Mouse (Mus musculus) limb, embryonic 12.5 days (tissue): ENCODE results near the gene Acp5. TPM values are rescaled to one million over a fixed set of nuclear protein-coding genes. Genes with fewer than 3 reads are reported as not detected.
"Not testable (repeated sequence)": the region's sequence is repeated elsewhere in the genome, so short reads cannot be mapped to it uniquely, and the experiment has no call there.

Experiments used
- ATAC-seq: fragments of 200-750 bp; cut with Nextera tagmentation; 2 replicates; pipeline ENCODE4 v1.8.0; 2017; ENCODE audit warnings: low read depth, moderate TSS enrichment; ENCODE audit not compliant: insufficient number of reproducible peaks, insufficient read depth, low FRiP score, low TSS enrichment
- H3K27ac ChIP-seq: fragments of 300-500 bp; sonication (generic); 2 replicates; pipeline ENCODE4 v1.5.1; 2016; ENCODE audit warnings: mild to moderate bottlenecking, moderate library complexity
- H3K27me3 ChIP-seq: fragments of 300-500 bp; sonication (generic); 2 replicates; pipeline ENCODE4 v1.6.1; 2016; ENCODE audit warnings: mild to moderate bottlenecking, moderate library complexity
- H3K36me3 ChIP-seq: fragments of 300-500 bp; sonication (generic); 2 replicates; pipeline ENCODE4 v1.6.1; 2016; ENCODE audit warnings: mild to moderate bottlenecking, moderate library complexity
- H3K4me1 ChIP-seq: fragments of 300-500 bp; sonication (generic); replicated peaks from 2 replicates; pipeline ENCODE4 v1.6.1; 2016
- H3K4me2 ChIP-seq: fragments of 300-500 bp; sonication (generic); 2 replicates; pipeline ENCODE4 v1.6.1; 2016; ENCODE audit warnings: mild to moderate bottlenecking, moderate library complexity
- H3K4me3 ChIP-seq: fragments of 300-500 bp; sonication (generic); replicated peaks from 2 replicates; pipeline ENCODE4 v1.5.1; 2016; ENCODE audit warnings: mild to moderate bottlenecking
- H3K9ac ChIP-seq: fragments of 300-500 bp; sonication (generic); replicated peaks from 2 replicates; pipeline ENCODE4 v1.6.1; 2016; ENCODE audit warnings: mild to moderate bottlenecking, moderate library complexity
- H3K9me3 ChIP-seq: fragments of 300-500 bp; sonication (generic); 2 replicates; pipeline ENCODE4 v1.6.1; 2016; ENCODE audit warnings: mild to moderate bottlenecking, moderate library complexity
- WGBS: fragments of 180-500 bp; shearing (Covaris S2); methylation state at CpG from one replicate; pipeline ENCODE4 v1.1.7; 2016; 5-methylcytosine and 5-hydroxymethylcytosine counted together
- polyA plus RNA-seq: library from polyadenylated mRNA; unstranded; fragments of >200 nt; fragmentation: Nextera tagmentation; extraction: Ambion mirVana; gene quantifications from 2 replicates; pipeline ENCODE4 v1.2.1, GENCODE M21; 2016

Acp5 gene
- polyA plus RNA-seq, 1 experiment from 2014 or later: 9.9 TPM

GRCm38 (mm10) chr9:22157516-22158265 is 22.2 kb upstream of the Acp5 start:
- H3K4me2 ChIP-seq: peak overlapping the region; percentile 72
- 61% methylated on average over 34 of the region's 34 CpGs for WGBS
- H3K4me3 ChIP-seq: peak overlapping the region; percentile 68
- no peaks in the 10 kb centered on the region for H3K9me3 ChIP-seq
- H3K27ac ChIP-seq: no peak overlapping the region
- peaks cover 13% of the 10 kb centered on the region for H3K4me1 ChIP-seq
- no peak for ATAC-seq
- peaks cover 7% of the 10 kb centered on the region for H3K27me3 ChIP-seq
- H3K9ac ChIP-seq: peak overlapping the region; percentile 84; the same call in 1 of the 2 replicates
- peaks cover 11% of the 10 kb centered on the region; the same call in 1 of the 2 replicates for H3K36me3 ChIP-seq

DNA sequence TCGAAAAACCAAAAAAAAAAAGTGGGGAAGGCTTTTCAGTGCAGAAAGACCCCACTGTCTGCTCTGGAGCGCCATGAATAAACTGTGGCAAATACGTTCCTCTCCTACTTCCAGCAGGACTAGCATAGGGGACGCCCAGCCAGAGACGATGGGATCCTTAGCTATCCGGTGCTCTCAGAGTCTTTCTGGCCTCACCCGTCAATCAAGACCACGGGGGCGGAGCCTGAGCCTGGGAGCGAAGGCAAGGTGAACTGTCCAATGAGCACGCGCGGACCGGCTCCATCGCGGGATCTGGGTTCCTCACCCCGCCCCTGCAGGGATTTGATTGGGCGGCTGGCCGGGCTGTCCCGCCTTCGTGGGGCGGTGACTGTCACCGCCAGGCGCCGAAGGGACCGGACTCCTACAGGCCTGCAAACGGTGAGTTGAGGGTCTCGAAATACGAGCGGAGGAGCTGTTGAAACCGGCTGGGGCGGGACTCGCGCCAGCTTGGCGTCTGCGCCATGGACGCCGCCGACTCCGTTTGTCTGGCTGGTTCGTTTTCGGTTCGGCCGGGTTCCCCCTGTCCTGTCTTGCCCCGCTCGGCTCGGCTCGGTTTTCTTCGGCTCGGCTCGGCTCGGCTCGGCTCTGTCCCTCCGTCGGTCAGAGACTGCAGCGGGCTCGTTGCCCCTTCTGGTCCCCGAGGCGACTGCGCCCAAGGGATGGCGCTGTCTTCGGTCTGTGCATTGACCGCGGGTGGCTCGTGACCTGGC is 21.2 kb upstream of the Acp5 start, which contains the start of gene Pigyl:
Pigyl (plus strand) TSS at position 350 of the 749 bp plus-strand sequence.
- WGBS: 1% methylated on average over 65 of the region's 65 CpGs
- H3K9me3 ChIP-seq: no peaks in the 10 kb centered on the region

DNA sequence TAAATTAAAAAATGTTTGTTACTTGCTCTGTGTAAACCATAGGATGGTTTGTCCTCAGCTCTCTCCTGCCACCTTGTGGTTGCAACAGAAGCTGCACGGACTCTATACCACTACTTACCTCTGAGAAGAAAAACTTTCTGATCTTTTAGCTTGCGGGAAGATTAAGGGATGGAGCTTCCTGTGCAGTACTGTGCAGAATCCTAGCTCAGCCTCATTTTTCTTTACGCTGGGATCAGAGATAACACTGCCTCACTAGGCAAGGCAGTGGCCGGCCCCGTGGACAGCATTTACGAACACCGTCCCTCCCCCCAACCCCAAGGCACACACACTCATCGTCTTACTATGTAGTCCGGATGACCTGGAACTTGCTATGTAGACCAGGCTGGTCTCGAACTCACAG is 20.1 kb upstream of the Acp5 start:
- ATAC-seq: peak; percentile 54; the same call in 1 of the 2 replicates
- Histone ChIP-seq H3K4me1 (peaks cover 13% of the 10 kb centered on the region), H3K4me3 (0 out of 2 replicates have a peak overlapping the region, but pooled peaks have one; percentile 13), H3K36me3 (peaks cover 11% of the 10 kb centered on the region; the same call in 1 of the 2 replicates), H3K9me3 (no peaks in the 10 kb centered on the region), H3K4me2 (peak overlapping the region; percentile 72), H3K9ac (no peak overlapping the region), H3K27me3 (peaks cover 7% of the 10 kb centered on the region), H3K27ac (no peak overlapping the region)
- WGBS: 24% methylated on average over 10 of the region's 10 CpGs

More for the DNA sequence above, 21.2 kb upstream of the Acp5 start, which contains the start of gene Pigyl:
- H3K4me3 ChIP-seq: peak within 1 kb of the TSS; percentile 68
- H3K27me3 ChIP-seq: peaks cover 7% of the 10 kb centered on the region
- peak within 1 kb of the TSS; percentile 89 for H3K27ac ChIP-seq
- peak; percentile 97 for ATAC-seq
- H3K4me1 ChIP-seq: peaks cover 13% of the 10 kb centered on the region
- peaks cover 11% of the 10 kb centered on the region; the same call in 1 of the 2 replicates for H3K36me3 ChIP-seq
- H3K4me2 ChIP-seq: peak within 1 kb of the TSS; percentile 72
- H3K9ac ChIP-seq: peak within 1 kb of the TSS; percentile 84

GRCm38 (mm10) chr9:22153810-22154209 is 18.3 kb upstream of the Acp5 start:
- Histone ChIP-seq H3K4me1 (peaks cover 13% of the 10 kb centered on the region), H3K27me3 (peaks cover 7% of the 10 kb centered on the region), H3K27ac (no peak overlapping the region), H3K4me2 (no peak overlapping the region), H3K9me3 (no peaks in the 10 kb centered on the region), H3K9ac (no peak overlapping the region), H3K4me3 (no peak overlapping the region), H3K36me3 (peaks cover 9% of the 10 kb centered on the region; the same call in 1 of the 2 replicates)
- 91% methylated on average over 3 of the region's 3 CpGs for WGBS
- ATAC-seq: no peak

GRCm38 (mm10) chr9:22150946-22151345 is 15.4 kb upstream of the Acp5 start:
- no peak overlapping the region for H3K9ac ChIP-seq
- no peaks in the 10 kb centered on the region for H3K27me3 ChIP-seq
- no peaks in the 10 kb centered on the region for H3K36me3 ChIP-seq
- no peak overlapping the region for H3K27ac ChIP-seq
- 92% methylated on average over 2 of the region's 2 CpGs for WGBS
- no peak overlapping the region for H3K4me2 ChIP-seq
- H3K4me3 ChIP-seq: no peak overlapping the region
- H3K9me3 ChIP-seq: peaks cover 8% of the 10 kb centered on the region; the same call in 1 of the 2 replicates
- H3K4me1 ChIP-seq: peaks cover 4% of the 10 kb centered on the region; the same call in 1 of the 2 replicates
- ATAC-seq: no peak

- H3K4me1 ChIP-seq, H3K27me3 ChIP-seq, H3K9ac ChIP-seq, H3K4me3 ChIP-seq, H3K4me2 ChIP-seq, H3K9me3 ChIP-seq, H3K27ac ChIP-seq, ATAC-seq, H3K36me3 ChIP-seq: not testable (repeated sequence)
- 87% methylated on average over 7 of the region's 7 CpGs for WGBS
These were observed 14.8 kb upstream of the Acp5 start for GRCm38 (mm10) chr9:22150249-22150693.

- Histone ChIP-seq H3K9me3 (peaks cover 8% of the 10 kb centered on the region; the same call in 1 of the 2 replicates), H3K4me2 (no peak overlapping the region), H3K9ac (no peak overlapping the region), H3K27ac (no peak overlapping the region), H3K4me1 (no peaks in the 10 kb centered on the region), H3K27me3 (no peaks in the 10 kb centered on the region), H3K36me3 (no peaks in the 10 kb centered on the region), H3K4me3 (no peak overlapping the region)
- 75% methylated on average over 20 of the region's 20 CpGs for WGBS
- ATAC-seq: no peak
These were observed 14.1 kb upstream of the Acp5 start for GRCm38 (mm10) chr9:22149426-22150248.

GRCm38 (mm10) chr9:22144304-22144965 is 8.9 kb upstream of the Acp5 start:
- ATAC-seq: no peak
- Histone ChIP-seq H3K4me1 (no peaks in the 10 kb centered on the region), H3K27ac (no peak overlapping the region), H3K9ac (no peak overlapping the region), H3K27me3 (no peaks in the 10 kb centered on the region), H3K36me3 (no peaks in the 10 kb centered on the region), H3K4me3 (no peak overlapping the region), H3K4me2 (no peak overlapping the region), H3K9me3 (peaks cover 8% of the 10 kb centered on the region; the same call in 1 of the 2 replicates)
- WGBS: 89% methylated on average over 8 of the region's 8 CpGs

- Histone ChIP-seq H3K4me3 (no peak overlapping the region), H3K9ac (no peak overlapping the region), H3K27me3 (no peaks in the 10 kb centered on the region), H3K9me3 (peaks cover 8% of the 10 kb centered on the region; the same call in 1 of the 2 replicates), H3K27ac (no peak overlapping the region), H3K4me2 (no peak overlapping the region), H3K36me3 (no peaks in the 10 kb centered on the region), H3K4me1 (no peaks in the 10 kb centered on the region)
- 55% methylated on average over 17 of the region's 17 CpGs for WGBS
- ATAC-seq: peak; percentile 59; the same call in 1 of the 2 replicates
These were observed 7.9 kb upstream of the Acp5 start for GRCm38 (mm10) chr9:22143108-22144037.
